In the genomic region with DNA sequence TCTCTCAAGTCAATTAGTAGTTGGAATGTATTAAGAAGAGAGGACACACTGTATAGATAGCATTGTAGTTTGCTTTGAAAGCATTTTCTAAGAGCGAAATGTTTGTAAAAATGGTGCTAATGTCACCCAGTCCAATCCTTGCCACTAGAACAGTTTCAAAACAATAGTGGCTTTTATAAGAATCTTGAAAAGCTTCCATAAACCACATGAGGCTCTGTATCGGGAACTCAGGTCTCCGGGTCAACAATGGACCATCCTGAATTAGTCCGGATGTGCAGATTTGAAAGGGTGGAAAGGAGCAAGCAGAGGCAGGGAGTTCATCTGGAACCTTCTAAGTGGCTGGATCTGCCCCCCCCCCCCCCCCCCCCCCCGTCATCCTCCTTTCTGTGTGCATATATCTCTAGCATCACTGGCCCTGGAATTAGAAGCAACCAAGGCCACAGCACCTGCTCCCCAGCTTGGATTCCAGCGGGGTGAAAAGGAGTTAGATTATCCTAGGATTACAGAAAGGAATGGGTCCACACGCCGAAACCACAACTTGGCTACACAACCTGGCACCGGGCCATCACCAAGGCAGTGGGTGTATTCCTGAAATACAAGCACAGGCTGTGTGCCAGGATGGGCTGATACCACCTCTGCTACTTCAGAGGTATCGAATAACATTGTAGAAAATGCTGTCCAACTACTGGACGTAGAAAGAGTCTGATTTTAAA, we compare ENCODE assay signal across 9 mouse cellular contexts. TPM values are rescaled to one million over a fixed set of nuclear protein-coding genes. Genes with fewer than 3 reads are reported as not detected.
DNase-seq lines count a peak whose midpoint lies in the region; ATAC-seq and TF ChIP-seq lines count a peak whose summit lies in the region.
"Had no signal": no experiment of that assay in that cellular context is flagged by ENCODE, and none has a peak within 500 bp of the region (broad histone marks: within the 10 kb centered on the region; RNA-seq: fewer than 3 reads in every experiment).

No protein-coding gene starts in this region.

- H3K4me2 ChIP-seq in midbrain, embryonic 14.5 days (ENCODE audit: low read length): no peak overlapping the region
- no peak overlapping the region for H3K4me2 ChIP-seq in midbrain, embryonic 15.5 days
- H3K4me2 ChIP-seq in heart, embryonic 14.5 days (ENCODE audit: low read length): 0 out of 2 replicates have a peak overlapping the region, but pooled peaks have one; percentile 0
- H3K4me2 ChIP-seq in stomach, embryonic 15.5 days: no peak overlapping the region
- H3K4me2 ChIP-seq in intestine, postnatal 0 days (replicated peaks; ENCODE audit: low read depth): no peak overlapping the region
- H3K4me2 ChIP-seq: neural tube, embryonic 12.5 days had no signal

- H3K36me3 ChIP-seq in midbrain, embryonic 14.5 days (ENCODE audit: control insufficient read depth, insufficient read depth, low read length): no peaks in the 10 kb centered on the region
- H3K36me3 ChIP-seq in midbrain, embryonic 15.5 days (replicated peaks): no peaks in the 10 kb centered on the region
- H3K36me3 ChIP-seq in heart, embryonic 14.5 days (ENCODE audit: control insufficient read depth, insufficient read depth, low read length): no peaks in the 10 kb centered on the region
- H3K36me3 ChIP-seq in stomach, embryonic 15.5 days: no peaks in the 10 kb centered on the region
- no peaks in the 10 kb centered on the region for H3K36me3 ChIP-seq in intestine, postnatal 0 days (ENCODE audit: control insufficient read depth, insufficient read depth)
- H3K36me3 ChIP-seq: neural tube, embryonic 12.5 days had no signal

- no peaks in the 10 kb centered on the region for H3K9me3 ChIP-seq in midbrain, embryonic 14.5 days (ENCODE audit: control insufficient read depth, low read length)
- no peaks in the 10 kb centered on the region for H3K9me3 ChIP-seq in midbrain, embryonic 15.5 days
- no peaks in the 10 kb centered on the region for H3K9me3 ChIP-seq in heart, embryonic 14.5 days (ENCODE audit: control insufficient read depth, low read length)
- no peaks in the 10 kb centered on the region for H3K9me3 ChIP-seq in stomach, embryonic 15.5 days
- H3K9me3 ChIP-seq in intestine, postnatal 0 days (ENCODE audit: control insufficient read depth): no peaks in the 10 kb centered on the region
- H3K9me3 ChIP-seq: neural tube, embryonic 12.5 days had no signal

- peak; percentile 21 for DNase-seq in midbrain, embryonic 14.5 days
- peak; percentile 61 to 63 for DNase-seq in cerebellum, adult 2 months
- peak; percentile 54 to 61 for DNase-seq in left cerebral cortex, adult 18-20 months (ENCODE audit: low spot score in 2 of 2)
- DNase-seq in embryo, embryonic 11 days: no peak

- H3K9ac ChIP-seq in midbrain, embryonic 14.5 days (replicated peaks; ENCODE audit: low read length): no peak overlapping the region
- H3K9ac ChIP-seq in midbrain, embryonic 15.5 days: no peak overlapping the region
- H3K9ac ChIP-seq in heart, embryonic 14.5 days (ENCODE audit: low read length): no peak overlapping the region
- no peak overlapping the region for H3K9ac ChIP-seq in stomach, embryonic 15.5 days
- H3K9ac ChIP-seq in intestine, postnatal 0 days (ENCODE audit: low read depth, low read length): no peak overlapping the region
- H3K9ac ChIP-seq: neural tube, embryonic 12.5 days had no signal

- no peak overlapping the region for H3K27ac ChIP-seq in midbrain, embryonic 14.5 days (replicated peaks; ENCODE audit: low read depth, low read length)
- H3K27ac ChIP-seq in midbrain, embryonic 15.5 days: no peak overlapping the region
- peak overlapping the region; percentile 59; the same call in 1 of the 2 replicates for H3K27ac ChIP-seq in cerebellum, adult 2 months (ENCODE audit: insufficient read depth, low read length)
- H3K27ac ChIP-seq in heart, embryonic 14.5 days (replicated peaks in 1 of 2; ENCODE audit: control insufficient read depth in 1 of 2, insufficient read depth in 1 of 2, low read depth in 2 of 2, low read length in 2 of 2): no peak overlapping the region
- peak overlapping the region; percentile 26; the same call in 1 of the 2 replicates for H3K27ac ChIP-seq in stomach, embryonic 15.5 days
- H3K27ac ChIP-seq in intestine, postnatal 0 days (ENCODE audit: low read depth, low read length): no peak overlapping the region
- H3K27ac ChIP-seq: neural tube, embryonic 12.5 days had no signal

- no peak for TF ChIP-seq CTCF in cerebellum, adult 2 months (IDR thresholded peaks at IDR 0.05; ENCODE audit: borderline replicate concordance, insufficient read depth, low read depth, low read length)
- TF ChIP-seq CTCF in intestine, postnatal 0 days (IDR thresholded peaks at IDR 0.05; ENCODE audit: low read depth): no peak

- no peak overlapping the region for H3K4me3 ChIP-seq in midbrain, embryonic 14.5 days (replicated peaks; ENCODE audit: low read depth, low read length)
- no peak overlapping the region for H3K4me3 ChIP-seq in midbrain, embryonic 15.5 days
- no peak overlapping the region for H3K4me3 ChIP-seq in cerebellum, adult 2 months (replicated peaks; ENCODE audit: insufficient read depth, low read depth, low read length)
- H3K4me3 ChIP-seq in heart, embryonic 14.5 days (ENCODE audit: control insufficient read depth in 1 of 2, insufficient read depth in 1 of 2, low read depth in 1 of 2, low read length in 2 of 2): no peak overlapping the region
- H3K4me3 ChIP-seq in stomach, embryonic 15.5 days (replicated peaks): no peak overlapping the region
- no peak overlapping the region for H3K4me3 ChIP-seq in intestine, postnatal 0 days (ENCODE audit: low read depth, low read length)
- H3K4me3 ChIP-seq: neural tube, embryonic 12.5 days had no signal

- no peak for TF ChIP-seq POLR2A in cerebellum, adult 2 months (IDR thresholded peaks at IDR 0.05; ENCODE audit: borderline replicate concordance, insufficient read depth, low read length)

- ATAC-seq in midbrain, embryonic 14.5 days (ENCODE audit: low FRiP score, low TSS enrichment): no peak
- no peak for ATAC-seq in midbrain, embryonic 15.5 days (replicated peaks)
- no peak for ATAC-seq in heart, embryonic 14.5 days (ENCODE audit: insufficient number of reproducible peaks, insufficient read depth, low FRiP score, low read depth)
- 0 out of 2 replicates have a peak, but pooled peaks have one; percentile 41 for ATAC-seq in stomach, embryonic 15.5 days (ENCODE audit: insufficient read depth, low FRiP score, low read depth)
- no peak for ATAC-seq in intestine, postnatal 0 days

- H3K4me1 ChIP-seq in midbrain, embryonic 14.5 days (ENCODE audit: control insufficient read depth, insufficient read depth, low read length): peaks cover 4% of the 10 kb centered on the region; the same call in 1 of the 2 replicates
- H3K4me1 ChIP-seq in midbrain, embryonic 15.5 days: peaks cover 7% of the 10 kb centered on the region
- H3K4me1 ChIP-seq in cerebellum, adult 2 months (ENCODE audit: control insufficient read depth, insufficient read depth, low read length): peaks cover 26% of the 10 kb centered on the region
- H3K4me1 ChIP-seq in heart, embryonic 14.5 days (ENCODE audit: control insufficient read depth in 2 of 2, insufficient read depth in 2 of 2, low read length in 2 of 2): peaks cover 6 to 17% of the 10 kb centered on the region in 2 experiments
- H3K4me1 ChIP-seq in stomach, embryonic 15.5 days: peaks cover 11% of the 10 kb centered on the region
- peaks cover 6% of the 10 kb centered on the region; the same call in 1 of the 2 replicates for H3K4me1 ChIP-seq in intestine, postnatal 0 days (replicated peaks; ENCODE audit: control insufficient read depth, insufficient read depth, low read length)

- H3K27me3 ChIP-seq in midbrain, embryonic 14.5 days (ENCODE audit: control insufficient read depth, insufficient read depth, low read length): no peaks in the 10 kb centered on the region
- H3K27me3 ChIP-seq in midbrain, embryonic 15.5 days (replicated peaks): no peaks in the 10 kb centered on the region
- H3K27me3 ChIP-seq in cerebellum, adult 2 months (ENCODE audit: control insufficient read depth, insufficient read depth, low read length): no peaks in the 10 kb centered on the region
- peaks cover 13% of the 10 kb centered on the region for H3K27me3 ChIP-seq in heart, embryonic 14.5 days (ENCODE audit: control insufficient read depth, insufficient read depth, low read length)
- no peaks in the 10 kb centered on the region for H3K27me3 ChIP-seq in stomach, embryonic 15.5 days (replicated peaks)
- no peaks in the 10 kb centered on the region for H3K27me3 ChIP-seq in intestine, postnatal 0 days (replicated peaks; ENCODE audit: control insufficient read depth, insufficient read depth, low read length)
- H3K27me3 ChIP-seq: neural tube, embryonic 12.5 days had no signal

- 72% methylated on average over 10 of the region's 11 CpGs for WGBS in midbrain, embryonic 14.5 days
- 71% methylated on average over 10 of the region's 11 CpGs for WGBS in midbrain, embryonic 15.5 days
- WGBS in cerebellum, adult 2 months: 29% methylated on average over 11 of the region's 11 CpGs
- 63% methylated on average over 10 of the region's 11 CpGs for WGBS in heart, embryonic 14.5 days
- 56% methylated on average over 11 of the region's 11 CpGs for WGBS in stomach, embryonic 15.5 days
- 85% methylated on average over 11 of the region's 11 CpGs for WGBS in intestine, postnatal 0 days

RNA-seq across cellular contexts. Expression of gene Galnt7, which starts 42.0 kb away (rescaled TPM):
- polyA plus RNA-seq in midbrain, embryonic 14.5 days (2014; fragmentation: Nextera tagmentation; extraction: Ambion mirVana): 9.1 and 10.0 TPM in 2 replicates
- 8.9 and 9.7 TPM in 2 replicates for polyA plus RNA-seq in midbrain, embryonic 15.5 days (2015; fragmentation: Nextera tagmentation; extraction: Ambion mirVana)
- 20.8 and 20.9 TPM in 2 replicates for polyA plus RNA-seq in cerebellum, adult 2 months (2012; rRNA removed)
- 6.1 and 6.8 TPM in 2 replicates for polyA plus RNA-seq in heart, embryonic 14.5 days (2014; fragmentation: Nextera tagmentation; extraction: Ambion mirVana)
- 10 to 100 TPM; 10.2 to 12.3 TPM for total RNA-seq in left cerebral cortex, adult 18-20 months (2021)
- polyA plus RNA-seq in stomach, embryonic 15.5 days (2015; fragmentation: Nextera tagmentation; extraction: Ambion mirVana): 32.1 TPM in 2 replicates
- 20.2 and 22.4 TPM in 2 replicates for polyA plus RNA-seq in intestine, postnatal 0 days (2015; fragmentation: Nextera tagmentation; extraction: Ambion mirVana)

Comparison
In these comparisons a context has a peak if more than half of its experiments do, and no peak if none do; other contexts are left out.
1. H3K27ac ChIP-seq: peak in cerebellum, adult 2 months (single experiment) and stomach, embryonic 15.5 days (single experiment); none in midbrain, embryonic 14.5 days (single experiment), midbrain, embryonic 15.5 days (single experiment), heart, embryonic 14.5 days (0 of 2) and intestine, postnatal 0 days (single experiment).